Mouse (Mus musculus) adrenal gland, postnatal 4 days (tissue): Measurements from ENCODE around the gene Hspe1. TPM values are rescaled to one million over a fixed set of nuclear protein-coding genes. Genes with fewer than 3 reads are reported as not detected.
"Not testable (repeated sequence)": the region's sequence is repeated elsewhere in the genome, so short reads cannot be mapped to it uniquely, and the experiment has no call there.

Experiments used
- DNase-seq, 2 experiments: peaks; one replicate each; pipeline ENCODE4 v3.0.0; 2021 to 2022; ENCODE audit warnings: low spot score in 2 of 2, mixed read lengths in 2 of 2
- total RNA-seq, 2 experiments: library from RNA; stranded (reverse); gene quantifications; 2 replicates each; pipeline ENCODE4 v1.2.3; 2021

Hspe1 gene
- total RNA-seq, 2 experiments from 2014 or later: 424 to 448 TPM

GRCm38 (mm10) chr1:55079677-55080076, 8.3 kb upstream of the Hspe1 start:
- DNase-seq: no peak

DNA sequence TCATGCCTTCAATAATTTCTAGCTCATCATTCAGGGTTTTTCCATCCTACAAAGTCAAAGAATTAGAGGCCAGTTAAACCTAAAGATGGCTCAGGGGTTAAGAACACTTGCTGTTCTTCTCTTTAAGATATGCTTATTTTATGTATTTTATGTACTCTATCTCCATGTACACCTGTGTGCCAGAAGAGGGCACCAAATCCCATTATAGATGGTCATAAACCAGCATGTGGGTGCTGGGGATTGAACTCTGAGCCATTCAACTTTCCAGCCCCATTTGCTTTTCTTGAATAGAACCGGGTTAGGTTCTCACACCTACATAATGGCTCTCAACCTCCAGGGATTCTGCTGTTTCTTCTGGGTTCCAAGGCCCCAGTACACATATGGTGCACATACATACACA, 5.8 kb upstream of the Hspe1 start:
- DNase-seq: no peak

- no peak for DNase-seq
Measured at GRCm38 (mm10) chr1:55085781-55086366, 2.1 kb upstream of the Hspe1 start.

GRCm38 (mm10) chr1:55086868-55087400, 998 bp upstream of the Hspe1 start:
- DNase-seq: no peak

- DNase-seq: peak in 1 of 2 experiments; percentile 38
Measured at GRCm38 (mm10) chr1:55087401-55087904, 479 bp upstream of the Hspe1 start.

- DNase-seq: no peak
Measured at GRCm38 (mm10) chr1:55088611-55089497, 922 bp downstream of the Hspe1 start.

- no peak for DNase-seq
Measured at GRCm38 (mm10) chr1:55089498-55090064, 1.6 kb downstream of the Hspe1 start.

GRCm38 (mm10) chr1:55092056-55092455, 4.1 kb downstream of the Hspe1 start:
- no peak for DNase-seq

DNA sequence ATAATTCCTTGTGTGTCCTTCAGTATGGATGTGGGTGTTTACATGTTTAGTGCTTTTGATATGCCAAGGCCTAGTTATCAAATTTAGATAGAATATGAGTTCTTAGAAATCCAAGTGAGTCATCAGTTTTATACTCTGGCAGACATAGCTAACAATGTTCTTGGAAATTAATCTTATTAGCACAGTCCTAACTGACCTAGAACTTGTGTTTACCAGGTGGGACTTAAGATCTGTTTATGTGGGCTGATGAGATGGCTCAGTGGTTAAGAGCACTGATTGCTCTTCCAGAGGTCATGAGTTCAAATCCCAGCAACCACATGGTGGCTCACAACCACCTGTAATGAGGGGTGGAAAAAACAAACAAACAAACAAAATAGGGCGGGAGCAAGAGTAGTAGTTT, 4.5 kb downstream of the Hspe1 start:
- no peak for DNase-seq

GRCm38 (mm10) chr1:55106919-55107585, 19.1 kb downstream of the Hspe1 start:
- DNase-seq: no peak

GRCm38 (mm10) chr1:55107644-55108043, 19.7 kb downstream of the Hspe1 start:
- DNase-seq: no peak

GRCm38 (mm10) chr1:55108473-55108872, 20.5 kb downstream of the Hspe1 start:
- DNase-seq: no peak

DNA sequence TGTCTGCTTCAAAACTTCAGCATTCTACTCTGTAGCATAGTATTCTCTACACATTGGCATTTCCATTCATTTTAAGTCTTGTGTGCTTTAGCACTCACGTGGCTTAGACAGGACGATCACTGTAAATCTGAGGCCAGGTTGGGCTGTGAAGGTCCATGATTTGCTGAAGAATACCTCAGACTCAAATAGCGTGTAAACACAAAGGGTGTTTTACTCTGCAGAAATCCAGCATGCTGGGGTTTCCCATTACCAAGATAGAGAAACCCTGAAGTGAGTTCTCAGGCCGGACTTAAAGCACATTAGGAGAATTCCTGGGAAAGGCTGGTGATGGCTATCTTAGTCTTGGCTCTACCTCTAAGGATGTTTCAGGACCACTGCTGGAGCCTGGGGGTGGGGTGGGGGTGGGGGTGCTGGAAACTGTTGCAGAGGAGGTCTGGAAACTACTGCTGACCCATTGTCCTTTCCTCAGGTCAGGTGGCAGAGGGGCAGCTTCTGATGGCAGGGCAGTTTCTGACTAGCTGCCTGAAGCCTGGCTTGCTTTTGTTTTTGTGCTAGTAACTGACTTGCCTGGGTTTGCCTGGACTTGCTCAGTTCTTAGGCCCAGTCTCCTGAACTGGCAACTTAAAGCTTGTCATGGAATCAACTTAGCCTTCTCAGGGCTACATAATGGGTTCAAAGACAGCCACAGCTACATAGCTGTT, 21.3 kb downstream of the Hspe1 start:
- no peak for DNase-seq

DNA sequence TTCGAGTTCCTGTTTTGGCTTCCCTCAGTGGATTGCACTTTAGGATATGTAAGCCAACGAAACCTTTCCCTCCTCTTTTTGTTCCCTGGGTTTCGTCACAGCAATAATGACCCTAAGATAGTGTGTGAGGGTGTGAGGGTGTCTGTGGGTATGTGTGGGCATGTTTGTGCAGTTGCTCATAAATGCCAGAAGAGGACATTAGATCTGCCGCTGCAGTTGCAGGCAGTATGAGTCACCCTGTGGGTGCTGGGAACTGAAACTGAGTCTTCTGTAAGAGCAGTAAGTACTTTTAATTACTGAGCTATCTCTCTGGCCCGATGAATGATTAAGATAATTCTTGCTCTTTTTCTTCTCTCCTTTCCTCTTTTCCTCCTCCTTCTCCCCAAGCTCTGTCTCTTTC, 35.1 kb downstream of the Hspe1 start:
- no peak for DNase-seq

DNA sequence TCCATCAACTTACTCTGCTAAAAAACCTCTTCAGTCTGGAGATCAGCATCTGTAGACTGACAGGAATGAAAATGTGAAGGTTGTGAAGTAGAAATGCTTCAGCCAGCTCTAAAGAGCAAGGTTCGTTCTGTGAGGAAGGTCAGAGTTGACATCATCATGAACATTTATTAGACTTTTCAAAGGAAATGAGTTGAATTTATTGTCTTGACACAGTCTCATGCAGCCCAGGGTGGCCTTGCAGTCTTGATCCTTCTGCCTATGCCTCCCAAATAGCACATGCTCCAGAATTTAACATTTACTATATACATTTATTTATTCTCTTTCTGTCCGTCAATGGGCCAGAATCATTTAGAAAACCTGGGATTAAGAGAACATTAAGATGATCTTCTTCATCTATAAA, 35.6 kb downstream of the Hspe1 start:
- DNase-seq: no peak

- DNase-seq: not testable (repeated sequence)
Measured at GRCm38 (mm10) chr1:55124136-55124535, 36.2 kb downstream of the Hspe1 start.

GRCm38 (mm10) chr1:55129716-55130115, 41.8 kb downstream of the Hspe1 start:
- DNase-seq: no peak

GRCm38 (mm10) chr1:55130190-55130916, 42.4 kb downstream of the Hspe1 start:
- DNase-seq: no peak

GRCm38 (mm10) chr1:55130943-55131401, 43.0 kb downstream of the Hspe1 start, which contains the start of gene Mob4:
Gene Mob4, plus strand, starts transcription at chr1:55131231.
- peak; percentile 91 for DNase-seq
